Mouse (Mus musculus) NIH3T3 (cell line): ENCODE measurements at regions not wholly inside any gene's neighbourhood (a gene's known extent, or its start where the extent isn't known, plus 50 kb on each side); places are given as distances from the start of the nearest gene placed in this dataset.
A peak's percentile ranks its signal among the peaks of the same experiment; 100 is the strongest.

Experiments
- DNase-seq: peaks from one replicate; pipeline ENCODE4 v3.0.0-alpha.2; 2012; ENCODE audit warnings: low read depth

- DNase-seq = no peak
These were observed 93.7 kb upstream of the Dlx2 start for GRCm38 (mm10) chr2:71640251-71640650.

- peak; percentile 97 for DNase-seq
These were observed 97.5 kb upstream of the Dlx2 start for GRCm38 (mm10) chr2:71644038-71644470.

GRCm38 (mm10) chr2:71647914-71648497 is 97.4 kb upstream of the Itga6 start:
- DNase-seq = no peak

GRCm38 (mm10) chr2:71651662-71652061 is 93.8 kb upstream of the Itga6 start:
- peak; percentile 45 for DNase-seq

- peak; percentile 90 for DNase-seq
These were observed 93.1 kb upstream of the Itga6 start for GRCm38 (mm10) chr2:71652261-71652801.

- no peak for DNase-seq
These were observed 90.5 kb upstream of the Itga6 start for GRCm38 (mm10) chr2:71654817-71655503.

GRCm38 (mm10) chr2:71655504-71656390 is 89.7 kb upstream of the Itga6 start:
- peak; percentile 15 for DNase-seq

- no peak for DNase-seq
These were observed 88.7 kb upstream of the Itga6 start for GRCm38 (mm10) chr2:71656611-71657244.

GRCm38 (mm10) chr2:71661438-71661837 is 84.0 kb upstream of the Itga6 start:
- peak; percentile 37 for DNase-seq

GRCm38 (mm10) chr2:71661986-71662385 is 83.4 kb upstream of the Itga6 start:
- DNase-seq = no peak

GRCm38 (mm10) chr2:71663453-71663852 is 82.0 kb upstream of the Itga6 start:
- DNase-seq = no peak

GRCm38 (mm10) chr2:71666927-71667326 is 78.5 kb upstream of the Itga6 start:
- peak; percentile 69 for DNase-seq

GRCm38 (mm10) chr2:71667746-71668145 is 77.7 kb upstream of the Itga6 start:
- no peak for DNase-seq

GRCm38 (mm10) chr2:71670228-71670790 is 75.1 kb upstream of the Itga6 start:
- no peak for DNase-seq

- no peak for DNase-seq
These were observed 74.5 kb upstream of the Itga6 start for GRCm38 (mm10) chr2:71670882-71671281.

GRCm38 (mm10) chr2:71673087-71673920 is 72.1 kb upstream of the Itga6 start:
- no peak for DNase-seq

GRCm38 (mm10) chr2:71680746-71681145 is 64.7 kb upstream of the Itga6 start:
- DNase-seq = no peak

GRCm38 (mm10) chr2:71681148-71681547 is 64.3 kb upstream of the Itga6 start:
- peak; percentile 69 for DNase-seq

GRCm38 (mm10) chr2:71683375-71683774 is 62.0 kb upstream of the Itga6 start:
- no peak for DNase-seq

GRCm38 (mm10) chr2:71685239-71685638 is 60.2 kb upstream of the Itga6 start:
- no peak for DNase-seq

- no peak for DNase-seq
These were observed 56.4 kb upstream of the Itga6 start for GRCm38 (mm10) chr2:71689041-71689440.
